Mouse (Mus musculus) layer of hippocampus, adult 18-20 months (tissue): ENCODE results near the gene Styxl1. TPM values are rescaled to one million over a fixed set of nuclear protein-coding genes. Genes with fewer than 3 reads are reported as not detected.

ENCODE experiments used
- DNase-seq, 2 experiments: peaks; one replicate each; pipeline ENCODE4 v3.0.0; 2022; ENCODE audit warnings: low spot score in 2 of 2
- long read RNA-seq: library from polyadenylated mRNA; stranded (forward); transcript quantifications from one replicate; pipeline ENCODE4 v2.0.0, GENCODE M21; 2021
- total RNA-seq, 2 experiments: library from RNA; stranded (reverse); gene quantifications; 2 replicates each; pipeline ENCODE4 v1.2.3; 2021

Gene Styxl1
- not detected for total RNA-seq
- long read RNA-seq, partial matches to known transcripts, result 0 of 1 reads
- long read RNA-seq, other reads (novel, unspliced or antisense), result 1 of 1 reads

GRCm38 (mm10) chr5:135777796-135778470 is at the start of gene Styxl1:
Gene Styxl1, minus strand, starts transcription at chr5:135778385.
- no peak for DNase-seq

GRCm38 (mm10) chr5:135826225-135826624 is 48.0 kb upstream of the Styxl1 start:
- no peak for DNase-seq

GRCm38 (mm10) chr5:135824517-135824916 is 46.3 kb upstream of the Styxl1 start:
- DNase-seq, result no peak

GRCm38 (mm10) chr5:135822316-135822944 is 44.2 kb upstream of the Styxl1 start:
- peak in 1 of 2 experiments; percentile 68 for DNase-seq

GRCm38 (mm10) chr5:135818491-135818890 is 40.3 kb upstream of the Styxl1 start:
- no peak for DNase-seq

GRCm38 (mm10) chr5:135812991-135813390 is 34.8 kb upstream of the Styxl1 start:
- DNase-seq, result peak; percentile 65 to 77

- peak; percentile 12 to 18 for DNase-seq
Measured at GRCm38 (mm10) chr5:135807263-135807637, 29.1 kb upstream of the Styxl1 start.

GRCm38 (mm10) chr5:135806555-135807262 is 28.5 kb upstream of the Styxl1 start, which contains the start of gene Srrm3:
Gene Srrm3, plus strand, starts transcription at chr5:135806890.
- DNase-seq, result peak; percentile 86 to 95

- no peak for DNase-seq
Measured at GRCm38 (mm10) chr5:135804735-135805134, 26.6 kb upstream of the Styxl1 start.

- DNase-seq, result no peak
Measured at GRCm38 (mm10) chr5:135803676-135804075, 25.5 kb upstream of the Styxl1 start.

GRCm38 (mm10) chr5:135803135-135803534 is 24.9 kb upstream of the Styxl1 start:
- no peak for DNase-seq

- no peak for DNase-seq
Measured at GRCm38 (mm10) chr5:135802641-135803040, 24.5 kb upstream of the Styxl1 start.

- no peak for DNase-seq
Measured at GRCm38 (mm10) chr5:135800927-135801326, 22.7 kb upstream of the Styxl1 start.

GRCm38 (mm10) chr5:135799746-135800145 is 21.6 kb upstream of the Styxl1 start:
- DNase-seq, result peak in 1 of 2 experiments; percentile 23

- no peak for DNase-seq
Measured at GRCm38 (mm10) chr5:135794859-135795181, 16.6 kb upstream of the Styxl1 start.

- peak; percentile 81 to 95 for DNase-seq
Measured at GRCm38 (mm10) chr5:135793996-135794858, 16.0 kb upstream of the Styxl1 start.

- no peak for DNase-seq
Measured at GRCm38 (mm10) chr5:135782901-135783300, 4.7 kb upstream of the Styxl1 start.

- no peak for DNase-seq
Measured at GRCm38 (mm10) chr5:135780331-135780730, 2.1 kb upstream of the Styxl1 start.

GRCm38 (mm10) chr5:135778471-135779445 is 573 bp upstream of the Styxl1 start, which contains the start of gene Mdh2:
Gene Mdh2, plus strand, starts transcription at chr5:135778480.
- DNase-seq, result peak; percentile 99 to 100

- no peak for DNase-seq
Measured at GRCm38 (mm10) chr5:135776546-135776945, 1.6 kb downstream of the Styxl1 start.
